Mouse (Mus musculus) limb, embryonic 14.5 days (tissue): ENCODE results near the gene Phb2. TPM values are rescaled to one million over a fixed set of nuclear protein-coding genes. Genes with fewer than 3 reads are reported as not detected.

Experiments
- ATAC-seq: fragments of 200-750 bp; cut with Nextera tagmentation; 2 replicates; pipeline ENCODE4 v1.8.0; 2017; ENCODE audit warnings: low read depth, moderate number of reproducible peaks, moderate TSS enrichment; ENCODE audit not compliant: low FRiP score
- DNase-seq: peaks from one replicate; pipeline ENCODE4 v3.0.0-alpha.2; 2015; ENCODE audit warnings: low spot score
- H3K27ac ChIP-seq: fragments of 300-500 bp; sonication (generic); replicated peaks from 2 replicates; pipeline ENCODE4 v1.5.1; 2014; ENCODE audit warnings: low read depth, mild to moderate bottlenecking, low read length, moderate library complexity, mixed read lengths
- H3K27me3 ChIP-seq: fragments of 300-500 bp; sonication (generic); 2 replicates; pipeline ENCODE4 v1.6.1; 2014; ENCODE audit warnings: low read length, mixed read lengths; ENCODE audit not compliant: control insufficient read depth, insufficient read depth
- H3K36me3 ChIP-seq: fragments of 300-500 bp; sonication (generic); 2 replicates; pipeline ENCODE4 v1.6.1; 2014; ENCODE audit warnings: mild to moderate bottlenecking, low read length, moderate library complexity, mixed read lengths; ENCODE audit not compliant: control insufficient read depth, insufficient read depth
- H3K4me1 ChIP-seq: fragments of 300-500 bp; sonication (generic); 2 replicates; pipeline ENCODE4 v1.6.1; 2014; ENCODE audit warnings: antibody characterized with exemption, low read length, mixed read lengths; ENCODE audit not compliant: control insufficient read depth, insufficient read depth
- H3K4me2 ChIP-seq: fragments of 300-500 bp; sonication (generic); replicated peaks from 2 replicates; pipeline ENCODE4 v1.6.1; 2014; ENCODE audit warnings: low read depth, mild to moderate bottlenecking, low read length, moderate library complexity; ENCODE audit not compliant: severe bottlenecking
- H3K4me3 ChIP-seq: fragments of 300-500 bp; sonication (generic); replicated peaks from 2 replicates; pipeline ENCODE4 v1.5.1; 2014; ENCODE audit warnings: low read length
- H3K9ac ChIP-seq: fragments of 300-500 bp; sonication (generic); 2 replicates; pipeline ENCODE4 v1.6.1; 2014; ENCODE audit warnings: mild to moderate bottlenecking, low read depth, low read length, moderate library complexity; ENCODE audit not compliant: severe bottlenecking
- H3K9me3 ChIP-seq: fragments of 300-500 bp; sonication (generic); 2 replicates; pipeline ENCODE4 v1.6.1; 2016; ENCODE audit warnings: low read length; ENCODE audit not compliant: control insufficient read depth
- POLR2A ChIP-seq: fragments of 200-500 bp; IDR thresholded peaks from 2 replicates; pipeline ENCODE4 v1.8.0; 2012; ENCODE audit warnings: inconsistent platforms, mild to moderate bottlenecking, moderate library complexity, borderline replicate concordance; ENCODE audit not compliant: insufficient read depth, insufficient read length; ENCODE audit errors: extremely low read depth
- WGBS: fragments of 180-500 bp; shearing (Covaris S2); extraction: QIAGEN DNeasy Blood & Tissue Kit; methylation state at CpG from one replicate; pipeline ENCODE4 v1.1.7; 2014; 5-methylcytosine and 5-hydroxymethylcytosine counted together
- polyA plus RNA-seq, 2 experiments: library from polyadenylated mRNA; depleted of rRNA in 1 of 2; stranded (reverse) in 1 of 2; unstranded in 1 of 2; fragments of >200 nt; fragmentation: Nextera tagmentation in 1 of 2; extraction: Ambion mirVana in 1 of 2; gene quantifications; 2 replicates each; pipeline versions ENCODE4 v1.2.1 to v1.2.3; 2012 to 2014

The Phb2 gene
- polyA plus RNA-seq, 2 experiments, result 205 to 296 TPM

DNA sequence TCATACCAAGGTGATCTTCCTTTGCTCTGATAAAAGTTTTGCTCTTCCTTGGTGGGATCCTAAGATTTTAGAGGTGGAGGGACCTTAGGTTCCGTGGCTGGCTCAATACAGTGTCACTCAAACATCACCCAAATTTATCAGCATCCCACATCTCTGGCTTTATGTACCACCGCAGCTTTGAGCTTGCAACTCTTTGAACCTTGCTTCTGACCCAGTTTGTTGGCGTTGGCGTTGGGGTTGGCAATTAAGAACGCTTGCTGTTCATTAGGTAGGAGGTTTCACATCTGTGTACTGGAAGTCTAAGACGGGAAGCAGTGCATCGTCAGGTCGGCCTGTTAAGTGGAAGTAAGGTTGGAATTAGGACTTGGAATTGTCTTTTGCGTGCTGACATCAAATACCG is 47.1 kb upstream of the Phb2 start:
- Histone ChIP-seq H3K4me1 (peaks cover 4% of the 10 kb centered on the region; the same call in 1 of the 2 replicates), H3K27me3 (no peaks in the 10 kb centered on the region), H3K36me3 (no peaks in the 10 kb centered on the region), H3K4me2 (no peak overlapping the region), H3K27ac (no peak overlapping the region), H3K9ac (no peak overlapping the region), H3K4me3 (no peak overlapping the region), H3K9me3 (no peaks in the 10 kb centered on the region)
- 90% methylated on average over 10 of the region's 10 CpGs for WGBS
- DNase-seq (no peak), ATAC-seq (no peak)
- TF ChIP-seq POLR2A, result no peak

DNA sequence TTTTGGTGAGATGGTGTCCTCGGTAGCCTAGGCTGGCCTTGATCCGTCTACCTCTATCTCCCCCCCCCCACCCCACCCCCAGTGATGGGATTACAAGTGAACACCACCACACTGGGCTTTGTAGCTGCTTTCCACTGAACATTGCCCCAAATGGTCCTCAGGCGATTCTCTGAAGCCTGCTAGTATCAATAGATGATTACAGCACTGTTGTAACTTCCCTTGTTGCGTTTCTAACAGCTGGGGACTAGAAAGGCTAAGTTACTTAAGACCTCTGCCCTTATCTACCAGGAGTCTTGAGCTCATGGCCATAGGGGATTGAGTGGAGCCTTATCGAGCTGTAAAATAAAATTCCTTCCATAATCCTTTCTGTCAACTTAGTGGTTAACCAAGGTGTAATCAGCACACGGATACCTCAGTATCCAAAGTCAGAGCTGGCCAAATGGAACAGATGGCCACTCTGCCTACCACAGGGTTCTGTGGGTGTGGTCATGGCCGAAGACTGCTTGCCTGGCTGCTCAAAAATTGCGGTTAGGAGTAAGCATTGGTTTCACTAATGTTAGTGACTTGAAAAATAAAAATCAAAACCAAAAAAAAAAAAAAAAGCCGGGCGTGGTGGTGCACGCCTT is 42.8 kb upstream of the Phb2 start:
- no peak for TF ChIP-seq POLR2A
- DNase-seq, result no peak
- no peaks in the 10 kb centered on the region for H3K36me3 ChIP-seq
- H3K4me3 ChIP-seq, result no peak overlapping the region
- no peaks in the 10 kb centered on the region for H3K9me3 ChIP-seq
- H3K9ac ChIP-seq, result no peak overlapping the region
- H3K4me1 ChIP-seq, result peaks cover 6% of the 10 kb centered on the region; the same call in 1 of the 2 replicates
- H3K27ac ChIP-seq, result no peak overlapping the region
- H3K27me3 ChIP-seq, result no peaks in the 10 kb centered on the region
- no peak overlapping the region for H3K4me2 ChIP-seq
- ATAC-seq, result no peak
- WGBS, result 83% methylated on average over 11 of the region's 11 CpGs

DNA sequence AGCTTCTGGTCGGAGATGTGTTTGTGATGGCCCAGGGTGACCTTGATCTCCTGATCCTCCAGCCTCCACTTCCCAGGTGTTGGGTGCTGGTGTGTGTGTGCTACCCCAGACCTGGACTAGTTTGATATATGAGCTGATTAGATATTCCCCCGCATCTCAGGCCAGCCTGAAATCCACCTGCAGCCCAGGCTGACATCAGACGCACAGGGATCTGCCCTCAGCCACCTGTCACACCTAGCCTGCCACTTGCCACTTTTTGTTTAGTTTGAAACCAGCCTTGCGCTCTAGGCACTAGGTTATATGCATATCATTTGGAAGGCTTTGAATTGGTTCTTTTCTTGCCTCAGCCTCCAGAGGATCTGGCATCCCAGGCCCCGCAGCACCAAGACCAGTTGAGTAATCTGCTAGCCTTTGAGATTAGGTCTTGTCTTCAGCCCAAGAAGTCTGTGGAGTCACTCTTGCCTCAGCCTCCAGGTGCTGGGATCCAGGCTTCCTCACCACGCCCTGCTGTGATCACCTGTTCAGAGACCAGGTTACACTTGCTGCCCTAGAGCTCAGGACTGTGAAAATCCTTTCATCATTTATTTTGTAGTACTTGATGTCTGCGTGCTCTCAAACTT is 41.7 kb upstream of the Phb2 start:
- Histone ChIP-seq H3K27me3 (no peaks in the 10 kb centered on the region), H3K4me3 (no peak overlapping the region), H3K36me3 (peaks cover 2% of the 10 kb centered on the region; the same call in 1 of the 2 replicates), H3K27ac (no peak overlapping the region), H3K9me3 (no peaks in the 10 kb centered on the region), H3K4me1 (peaks cover 5% of the 10 kb centered on the region; the same call in 1 of the 2 replicates), H3K9ac (no peak overlapping the region), H3K4me2 (no peak overlapping the region)
- no peak for TF ChIP-seq POLR2A
- DNase-seq, result no peak
- 89% methylated on average over 7 of the region's 7 CpGs for WGBS
- no peak for ATAC-seq

- Histone ChIP-seq H3K36me3 (peaks cover 2% of the 10 kb centered on the region; the same call in 1 of the 2 replicates), H3K4me3 (no peak overlapping the region), H3K9me3 (no peaks in the 10 kb centered on the region), H3K4me2 (no peak overlapping the region), H3K4me1 (peaks cover 5% of the 10 kb centered on the region; the same call in 1 of the 2 replicates), H3K27ac (no peak overlapping the region), H3K9ac (no peak overlapping the region), H3K27me3 (no peaks in the 10 kb centered on the region)
- TF ChIP-seq POLR2A, result no peak
- DNase-seq, result no peak
- WGBS, result 47% methylated on average over 6 of the region's 6 CpGs
- ATAC-seq, result no peak
Observed at GRCm38 (mm10) chr6:124672100-124672499, 40.0 kb upstream of the Phb2 start.

GRCm38 (mm10) chr6:124673619-124674018 is 38.5 kb upstream of the Phb2 start:
- Histone ChIP-seq H3K4me1 (peaks cover 5% of the 10 kb centered on the region; the same call in 1 of the 2 replicates), H3K4me3 (no peak overlapping the region), H3K9me3 (no peaks in the 10 kb centered on the region), H3K36me3 (peaks cover 2% of the 10 kb centered on the region; the same call in 1 of the 2 replicates), H3K9ac (no peak overlapping the region), H3K4me2 (no peak overlapping the region), H3K27me3 (no peaks in the 10 kb centered on the region), H3K27ac (no peak overlapping the region)
- 75% methylated on average over 9 of the region's 9 CpGs for WGBS
- ATAC-seq (no peak), DNase-seq (no peak)
- no peak for TF ChIP-seq POLR2A
